ENCODE assay signal across 24 mouse cellular contexts in the genomic region with DNA sequence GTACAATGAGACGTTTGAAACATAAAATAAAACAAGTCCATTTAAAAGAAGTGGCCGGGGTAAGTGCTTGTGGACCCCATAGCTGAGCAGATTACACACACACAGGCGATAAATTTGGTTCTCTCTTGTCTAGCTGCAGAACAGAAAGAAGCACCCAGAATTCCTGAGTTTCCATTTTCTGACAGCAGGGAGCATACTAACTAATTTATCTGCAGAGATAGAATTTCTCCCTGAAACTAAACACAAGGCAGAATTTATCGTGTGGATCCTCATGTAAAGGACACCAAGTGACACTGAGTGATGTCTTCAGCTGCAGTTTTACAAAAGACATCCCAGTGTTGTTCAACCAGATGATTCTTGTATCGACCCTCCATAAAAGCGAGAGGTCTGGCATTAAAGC.
DNase-seq lines count a peak whose midpoint lies in the region; ATAC-seq lines count a peak whose summit lies in the region.
"Had no signal": no experiment of that assay in that cellular context is flagged by ENCODE, and none has a peak within 500 bp of the region (broad histone marks: within the 10 kb centered on the region; RNA-seq: fewer than 3 reads in every experiment).

No protein-coding gene starts in this region.

- no peak overlapping the region for H3K9ac ChIP-seq in forebrain, embryonic 14.5 days (ENCODE audit: low read length)
- H3K9ac ChIP-seq in forebrain, embryonic 13.5 days = no peak overlapping the region
- H3K9ac ChIP-seq in kidney, embryonic 16.5 days (replicated peaks; ENCODE audit: low read length) = no peak overlapping the region
- no peak overlapping the region for H3K9ac ChIP-seq in neural tube, embryonic 13.5 days
- H3K9ac ChIP-seq: embryonic facial prominence, embryonic 15.5 days; heart, embryonic 13.5 days; neural tube, embryonic 12.5 days had no signal

- ATAC-seq in forebrain, embryonic 14.5 days = no peak
- no peak for ATAC-seq in forebrain, embryonic 13.5 days
- peak; percentile 21; the same call in 1 of the 2 replicates for ATAC-seq in kidney, embryonic 16.5 days (ENCODE audit: low FRiP score, low TSS enrichment)
- no peak for ATAC-seq in neural tube, embryonic 13.5 days (ENCODE audit: low read depth)
- ATAC-seq: hindbrain, embryonic 16.5 days; intestine, postnatal 0 days had no signal

- no peaks in the 10 kb centered on the region for H3K9me3 ChIP-seq in forebrain, embryonic 14.5 days (replicated peaks; ENCODE audit: control insufficient read depth, low read length)
- no peaks in the 10 kb centered on the region for H3K9me3 ChIP-seq in forebrain, embryonic 13.5 days (replicated peaks)
- no peaks in the 10 kb centered on the region for H3K9me3 ChIP-seq in kidney, embryonic 16.5 days (ENCODE audit: low read length)
- no peaks in the 10 kb centered on the region for H3K9me3 ChIP-seq in neural tube, embryonic 13.5 days
- H3K9me3 ChIP-seq: embryonic facial prominence, embryonic 15.5 days; heart, embryonic 13.5 days; neural tube, embryonic 12.5 days had no signal

- H3K27ac ChIP-seq in forebrain, embryonic 14.5 days (ENCODE audit: low read depth, low read length) = peak overlapping the region; percentile 22; the same call in 1 of the 2 replicates
- no peak overlapping the region; the same call in 1 of the 2 replicates for H3K27ac ChIP-seq in forebrain, embryonic 13.5 days
- no peak overlapping the region for H3K27ac ChIP-seq in kidney, embryonic 16.5 days (ENCODE audit: low read length)
- H3K27ac ChIP-seq in neural tube, embryonic 13.5 days (replicated peaks) = 0 out of 2 replicates have a peak overlapping the region, but pooled peaks have one; percentile 35
- H3K27ac ChIP-seq: embryonic facial prominence, embryonic 15.5 days; heart, embryonic 13.5 days; neural tube, embryonic 12.5 days had no signal

- no peak for DNase-seq in forebrain, embryonic 14.5 days (ENCODE audit: low spot score)
- no peak for DNase-seq in kidney, postnatal 25 days
- no peak for DNase-seq in neural tube, embryonic 10.5 days (ENCODE audit: extremely low spot score, low spot score)
- DNase-seq in thymus, postnatal 10 days (ENCODE audit: low spot score in 2 of 2) = no peak
- DNase-seq in embryo, embryonic 10 days (ENCODE audit: low spot score) = no peak
- DNase-seq: adrenal gland, postnatal 36 days; cerebellum, adult 18-20 months; cerebellum, postnatal 25 days; gastrocnemius, postnatal 10 days; heart, adult 11 months; kidney, postnatal 10 days; lung, adult 18-20 months; lung, postnatal 36 days; right cerebral cortex, postnatal 25 days; thymus, adult 18-20 months had no signal

- H3K4me1 ChIP-seq in forebrain, embryonic 14.5 days (ENCODE audit: control insufficient read depth, insufficient read depth, low read length) = peaks cover 5% of the 10 kb centered on the region; the same call in 1 of the 2 replicates
- H3K4me1 ChIP-seq in forebrain, embryonic 13.5 days = peaks cover 18% of the 10 kb centered on the region; the same call in 1 of the 2 replicates
- no peaks in the 10 kb centered on the region for H3K4me1 ChIP-seq in kidney, embryonic 16.5 days (ENCODE audit: insufficient read depth, low read length)
- H3K4me1 ChIP-seq in neural tube, embryonic 13.5 days (replicated peaks) = peaks cover 25% of the 10 kb centered on the region
- H3K4me1 ChIP-seq: embryonic facial prominence, embryonic 15.5 days; neural tube, embryonic 12.5 days had no signal

- no peak overlapping the region for H3K4me3 ChIP-seq in forebrain, embryonic 14.5 days (ENCODE audit: low read depth, low read length)
- H3K4me3 ChIP-seq in forebrain, embryonic 13.5 days = no peak overlapping the region
- no peak overlapping the region for H3K4me3 ChIP-seq in kidney, embryonic 16.5 days (ENCODE audit: low read length)
- H3K4me3 ChIP-seq in neural tube, embryonic 13.5 days = no peak overlapping the region
- H3K4me3 ChIP-seq: embryonic facial prominence, embryonic 15.5 days; heart, embryonic 13.5 days; neural tube, embryonic 12.5 days had no signal

- H3K4me2 ChIP-seq in forebrain, embryonic 14.5 days (ENCODE audit: low read length) = no peak overlapping the region
- no peak overlapping the region for H3K4me2 ChIP-seq in forebrain, embryonic 13.5 days
- no peak overlapping the region for H3K4me2 ChIP-seq in kidney, embryonic 16.5 days (replicated peaks; ENCODE audit: low read depth, low read length)
- H3K4me2 ChIP-seq in neural tube, embryonic 13.5 days = no peak overlapping the region
- H3K4me2 ChIP-seq: embryonic facial prominence, embryonic 15.5 days; heart, embryonic 13.5 days; liver, embryonic 11.5 days; neural tube, embryonic 12.5 days had no signal

- H3K27me3 ChIP-seq in forebrain, embryonic 14.5 days (replicated peaks; ENCODE audit: control insufficient read depth, insufficient read depth, low read length) = no peaks in the 10 kb centered on the region
- no peaks in the 10 kb centered on the region for H3K27me3 ChIP-seq in forebrain, embryonic 13.5 days
- H3K27me3 ChIP-seq in kidney, embryonic 16.5 days (ENCODE audit: insufficient read depth, low read length) = no peaks in the 10 kb centered on the region
- H3K27me3 ChIP-seq in neural tube, embryonic 13.5 days = no peaks in the 10 kb centered on the region
- H3K27me3 ChIP-seq: embryonic facial prominence, embryonic 15.5 days; neural tube, embryonic 12.5 days had no signal

- H3K36me3 ChIP-seq in forebrain, embryonic 14.5 days (ENCODE audit: control insufficient read depth, insufficient read depth, low read length) = no peaks in the 10 kb centered on the region
- H3K36me3 ChIP-seq in forebrain, embryonic 13.5 days (ENCODE audit: poor library complexity, severe bottlenecking) = no peaks in the 10 kb centered on the region
- no peaks in the 10 kb centered on the region for H3K36me3 ChIP-seq in kidney, embryonic 16.5 days (ENCODE audit: insufficient read depth, low read length)
- H3K36me3 ChIP-seq in neural tube, embryonic 13.5 days = no peaks in the 10 kb centered on the region
- H3K36me3 ChIP-seq: embryonic facial prominence, embryonic 15.5 days; heart, embryonic 13.5 days; neural tube, embryonic 12.5 days had no signal

- WGBS in forebrain, embryonic 14.5 days = 70% methylated on average over 6 of the region's 6 CpGs
- 66% methylated on average over 6 of the region's 6 CpGs for WGBS in forebrain, embryonic 13.5 days
- 39% methylated on average over 6 of the region's 6 CpGs for WGBS in kidney, embryonic 16.5 days
- 56% methylated on average over 6 of the region's 6 CpGs for WGBS in neural tube, embryonic 13.5 days

Comparison
In these comparisons a context has a peak if more than half of its experiments do, and no peak if none do; other contexts are left out.
1. H3K27ac ChIP-seq: peak in forebrain, embryonic 14.5 days (single experiment) and neural tube, embryonic 13.5 days (single experiment); none in forebrain, embryonic 13.5 days (single experiment) and kidney, embryonic 16.5 days (single experiment).